In genomic region chr19:46497230-46497629, GRCm38 (mm10) we compare ENCODE assay signal across 30 mouse cellular contexts.
"Had no signal": no experiment of that assay in that cellular context is flagged by ENCODE, and none has a peak within 500 bp of the region (broad histone marks: within the 10 kb centered on the region; RNA-seq: fewer than 3 reads in every experiment).

No protein-coding gene starts in this region.

- H3K9me3 ChIP-seq: heart, embryonic 13.5 days; heart, embryonic 15.5 days; hindbrain, embryonic 10.5 days; hindbrain, embryonic 12.5 days; hindbrain, embryonic 13.5 days; hindbrain, embryonic 15.5 days; intestine, embryonic 15.5 days; kidney, embryonic 15.5 days had no signal

- H3K27me3 ChIP-seq: heart, embryonic 13.5 days; heart, embryonic 15.5 days; hindbrain, embryonic 12.5 days; hindbrain, embryonic 13.5 days; hindbrain, embryonic 15.5 days; intestine, embryonic 15.5 days; kidney, embryonic 15.5 days had no signal

- H3K4me3 ChIP-seq: heart, embryonic 13.5 days; heart, embryonic 15.5 days; hindbrain, embryonic 10.5 days; hindbrain, embryonic 12.5 days; hindbrain, embryonic 13.5 days; hindbrain, embryonic 15.5 days; intestine, embryonic 15.5 days; kidney, embryonic 15.5 days; layer of hippocampus, adult 2 months; left cerebral cortex, adult 2 months had no signal

- H3K4me1 ChIP-seq: intestine, embryonic 15.5 days had no signal

- H3K36me3 ChIP-seq: heart, embryonic 13.5 days; heart, embryonic 15.5 days; hindbrain, embryonic 10.5 days; hindbrain, embryonic 12.5 days; hindbrain, embryonic 13.5 days; hindbrain, embryonic 15.5 days; intestine, embryonic 15.5 days; kidney, embryonic 15.5 days had no signal

- DNase-seq: heart, postnatal 10 days; heart, postnatal 14 days; heart, postnatal 36 days; heart, postnatal 4 days; kidney, adult 11 months; kidney, adult 18-20 months; kidney, adult 8-10 months; kidney, adult 9 months; kidney, postnatal 10 days; kidney, postnatal 14 days; kidney, postnatal 36 days; layer of hippocampus, adult 9-11 months; layer of hippocampus, postnatal 36 days had no signal

- H3K9ac ChIP-seq: heart, embryonic 13.5 days; heart, embryonic 15.5 days; hindbrain, embryonic 12.5 days; hindbrain, embryonic 13.5 days; hindbrain, embryonic 14.5 days; hindbrain, embryonic 15.5 days; intestine, embryonic 15.5 days; kidney, embryonic 15.5 days had no signal

- H3K27ac ChIP-seq: heart, embryonic 13.5 days; heart, embryonic 15.5 days; hindbrain, embryonic 10.5 days; hindbrain, embryonic 12.5 days; hindbrain, embryonic 13.5 days; hindbrain, embryonic 14.5 days; hindbrain, embryonic 15.5 days; hindbrain, postnatal 0 days; intestine, embryonic 15.5 days; kidney, embryonic 15.5 days; kidney, postnatal 0 days; layer of hippocampus, adult 2 months; left cerebral cortex, adult 2 months had no signal

- ATAC-seq: hindbrain, embryonic 16.5 days; hindbrain, postnatal 0 days; inflammation-experienced regulatory T-cells, adult 6 months; intestine, embryonic 15.5 days; intestine, embryonic 16.5 days; intestine, postnatal 0 days had no signal
